Mouse (Mus musculus) testis, adult 2 months (tissue): ENCODE measurements at regions not wholly inside any gene's neighbourhood (a gene's known extent, or its start where the extent isn't known, plus 50 kb on each side); places are given as distances from the start of the nearest gene placed in this dataset.

Experiments used
- CTCF ChIP-seq: fragments of 200-500 bp; IDR thresholded peaks from 2 replicates; pipeline ENCODE4 v1.5.1; 2012; ENCODE audit warnings: low read depth, mild to moderate bottlenecking, inconsistent platforms, low read length, moderate library complexity; ENCODE audit not compliant: control insufficient read depth, insufficient read depth, insufficient replicate concordance
- POLR2A ChIP-seq: fragments of 200-500 bp; IDR thresholded peaks from 2 replicates; pipeline ENCODE4 v1.6.1; 2012; ENCODE audit warnings: low read depth, mild to moderate bottlenecking, inconsistent platforms, low read length, moderate library complexity; ENCODE audit not compliant: control insufficient read depth

GRCm38 (mm10) chr15:52907217-52907616 is 977.5 kb upstream of the Gm7489 start:
- TF ChIP-seq POLR2A (no peak), CTCF (no peak)
